Mouse (Mus musculus) liver, postnatal 0 days (tissue): ENCODE results near the gene B4galt4.

Experiments
- CTCF ChIP-seq: sonication (generic); IDR thresholded peaks from 2 replicates; pipeline ENCODE4 v1.5.1; 2016; ENCODE audit warnings: antibody characterized with exemption, low read depth
- EP300 ChIP-seq: IDR thresholded peaks from 2 replicates; pipeline ENCODE4 v1.6.1; 2016; ENCODE audit warnings: antibody characterized with exemption, low read depth, mild to moderate bottlenecking

DNA sequence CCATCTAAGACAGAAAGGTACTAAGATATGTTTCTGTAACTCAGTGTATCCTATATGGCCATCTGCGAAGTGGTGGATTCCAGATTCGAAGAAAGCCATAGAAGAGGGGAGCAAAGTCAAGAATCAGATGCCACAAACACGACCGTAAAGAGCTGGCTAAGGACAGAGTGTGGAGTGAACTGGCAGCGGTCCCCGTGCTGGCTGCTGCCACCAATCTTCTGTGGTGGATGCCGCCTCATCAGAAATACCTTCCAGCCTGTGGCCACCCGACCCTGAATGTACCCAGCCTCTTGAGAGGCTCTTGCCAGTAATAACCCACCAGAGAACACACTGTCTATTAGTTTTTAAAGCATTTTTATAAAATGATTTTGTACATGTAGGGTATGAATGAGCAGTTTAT is 26.3 kb downstream of the B4galt4 start:
- no peak for TF ChIP-seq EP300
- TF ChIP-seq CTCF, result no peak
